Mouse (Mus musculus): ENCODE data around the gene Aak1.

DNA sequence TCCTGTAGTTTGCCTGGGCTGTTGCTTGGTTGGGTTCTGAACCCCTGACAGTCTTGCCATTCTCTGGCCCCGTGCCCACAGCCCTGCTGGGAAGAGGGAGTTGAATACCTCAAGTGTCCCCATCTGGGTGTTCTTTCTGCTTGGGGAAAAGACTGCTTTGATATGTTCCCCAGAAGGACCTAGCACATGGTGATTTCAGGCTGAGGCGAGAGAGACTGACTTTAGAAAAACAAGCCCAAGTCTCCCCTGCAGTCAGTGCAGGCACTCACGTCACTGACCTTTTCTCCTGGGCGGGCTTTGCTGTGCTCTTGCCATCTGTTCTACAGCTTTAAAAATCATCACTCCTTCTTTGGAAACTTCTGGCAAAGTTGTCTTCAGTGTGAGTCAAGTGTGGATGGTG, 67.9 kb downstream of the Aak1 start:
- TF ChIP-seq CTCF (IDR thresholded peaks at IDR 0.05; ENCODE audit: borderline replicate concordance, insufficient read depth, low read depth, low read length) (no peak), POLR2A (IDR thresholded peaks at IDR 0.05; ENCODE audit: borderline replicate concordance, insufficient read depth, low read length) (no peak)

Data from cerebellum, adult 2 months (tissue).